Mouse (Mus musculus): ENCODE data around the gene Card10.

GRCm38 (mm10) chr15:78788042-78788441 lies 14.8 kb downstream of the Card10 start:
- TF ChIP-seq MAX (IDR thresholded peaks at IDR 0.05), result no peak
- TF ChIP-seq CEBPB (IDR thresholded peaks at IDR 0.05; ENCODE audit: low read depth), result no peak
- TF ChIP-seq CTCF (IDR thresholded peaks at IDR 0.05; ENCODE audit: control insufficient read depth, insufficient read depth, insufficient read length), result no peak

All from C2C12 (cell line).